Mouse (Mus musculus) G1E (cell line): Measurements from ENCODE around the gene Zfp219.

Experiments
- CTCF ChIP-seq: IDR thresholded peaks from 2 replicates; pipeline ENCODE4 v1.5.1; 2012; ENCODE audit warnings: low read depth, low read length, inconsistent platforms, mixed read lengths
- GATA1 ChIP-seq: IDR thresholded peaks from 2 replicates; pipeline ENCODE4 v1.6.1; 2012; ENCODE audit warnings: borderline replicate concordance, low read length, inconsistent platforms, mixed read lengths
- GATA2 ChIP-seq: IDR thresholded peaks from 2 replicates; pipeline ENCODE4 v1.6.1; 2012; ENCODE audit warnings: low read depth, low read length, inconsistent platforms, borderline replicate concordance
- POLR2AphosphoS5 ChIP-seq: IDR thresholded peaks from 2 replicates; pipeline ENCODE4 v1.6.1; 2012; ENCODE audit warnings: low read depth, low read length, inconsistent platforms; ENCODE audit not compliant: insufficient replicate concordance

DNA sequence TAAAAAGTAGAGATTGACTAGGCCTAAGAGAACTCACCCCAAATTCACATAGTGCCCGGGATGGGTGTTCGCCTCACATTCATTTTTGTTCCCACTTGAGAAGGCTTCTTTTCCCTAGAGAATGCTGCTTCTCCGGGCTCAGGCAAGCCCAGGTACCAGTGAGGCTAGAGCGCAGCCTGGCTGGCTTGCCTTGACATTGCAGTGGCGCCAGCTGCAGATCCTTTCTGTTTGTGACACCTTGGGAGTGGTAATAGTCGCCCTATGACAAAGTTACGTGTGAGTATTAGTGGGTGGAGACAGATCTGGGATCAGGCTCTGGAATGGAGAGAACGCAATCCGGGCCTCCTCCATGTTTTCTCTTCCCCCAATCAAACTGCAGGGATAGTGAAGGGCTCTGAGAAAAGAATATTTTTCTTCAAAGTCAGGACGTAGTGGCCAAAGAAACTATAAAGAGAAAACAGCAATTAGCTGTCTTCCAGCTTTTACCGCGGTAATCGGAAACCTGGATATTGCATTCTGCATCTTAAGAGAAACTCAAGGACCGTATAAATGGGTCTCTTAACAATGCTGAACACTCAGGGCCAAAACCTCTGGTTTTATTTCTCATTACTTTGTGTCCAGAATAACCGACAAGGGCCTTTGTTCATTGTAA lies at the start of gene Zfp219:
- TF ChIP-seq GATA1 (no peak), CTCF (no peak), GATA2 (no peak), POLR2AphosphoS5 (0 out of 2 replicates have a peak, but pooled peaks have one; percentile 46)
